ENCODE assay signal across 8 mouse cellular contexts in genomic region chr11:97187764-97188642, GRCm38 (mm10). TPM values are rescaled to one million over a fixed set of nuclear protein-coding genes. Genes with fewer than 3 reads are reported as not detected.
DNase-seq lines count a peak whose midpoint lies in the region; ATAC-seq and TF ChIP-seq lines count a peak whose summit lies in the region.

Kpnb1 (minus strand) TSS chr11:97187881.

- peaks cover 42% of the 10 kb centered on the region for H3K4me1 ChIP-seq in hindbrain, embryonic 13.5 days (replicated peaks)

- peak within 1 kb of the TSS; percentile 97 for H3K27ac ChIP-seq in hindbrain, embryonic 13.5 days

- peak; percentile 88 for DNase-seq in Patski (ENCODE audit: low read depth, low spot score)
- DNase-seq in cerebellum, postnatal 14 days, result peak; percentile 98 to 99
- DNase-seq in frontal cortex, postnatal 14 days (ENCODE audit: low spot score in 2 of 2), result peak; percentile 98 to 99
- DNase-seq in layer of hippocampus, postnatal 25 days (ENCODE audit: extremely low spot score in 1 of 2, low spot score in 1 of 2), result peak; percentile 86 to 95
- DNase-seq in lung, postnatal 25 days (ENCODE audit: low spot score), result peak; percentile 99
- peak; percentile 99 for DNase-seq in retina, embryonic 14.5 days (ENCODE audit: low spot score)
- DNase-seq in thymus, postnatal 4 days, result peak; percentile 96

- under 1% methylated on average over 91 of the region's 101 CpGs for WGBS in hindbrain, embryonic 13.5 days

- CTCF ChIA-PET in Patski (lab: Charles Lee), result no interaction called here

- no peaks in the 10 kb centered on the region for H3K9me3 ChIP-seq in hindbrain, embryonic 13.5 days

- TF ChIP-seq CTCF in Patski (IDR thresholded peaks at IDR 0.05), result no peak

- H3K36me3 ChIP-seq in hindbrain, embryonic 13.5 days, result peaks cover 27% of the 10 kb centered on the region

- POLR2A ChIA-PET in Patski (lab: Charles Lee), result interaction anchor here (0.6 to 1.5 kb wide), 3 partner anchors 14 to 122 kb away, joined by 3 to 6 read pairs (median 3); no protein-coding TSS in a partner anchor

- peak within 1 kb of the TSS; percentile 90 for H3K9ac ChIP-seq in hindbrain, embryonic 13.5 days

- peak; percentile 89 for ATAC-seq in Patski
- ATAC-seq in hindbrain, embryonic 13.5 days (ENCODE audit: low FRiP score), result peak; percentile 97

- H3K4me2 ChIP-seq in hindbrain, embryonic 13.5 days, result peak within 1 kb of the TSS; percentile 84

- in situ Hi-C loops in Patski (cut with MboI; ENCODE audit: low pct_unique_long_range_greater_than_20kb), result no loop called here

- H3K4me3 ChIP-seq in hindbrain, embryonic 13.5 days, result peak within 1 kb of the TSS; percentile 88

- H3K27me3 ChIP-seq in Patski, result no peaks in the 10 kb centered on the region
- H3K27me3 ChIP-seq in hindbrain, embryonic 13.5 days, result no peaks in the 10 kb centered on the region

RNA-seq across cellular contexts. Expression of gene Kpnb1, which starts in this region (rescaled TPM):
- 187 TPM for polyA plus RNA-seq in Patski (2021)
- 36.7 and 39.7 TPM in 2 replicates for polyA plus RNA-seq in hindbrain, embryonic 13.5 days (2015; fragmentation: Nextera tagmentation; extraction: Ambion mirVana)
- total RNA-seq in layer of hippocampus, postnatal 25 days (2021), result 100 to 1,000 TPM; 123 to 130 TPM

Comparison
In these comparisons a context has a peak if more than half of its experiments do, and no peak if none do; other contexts are left out.
1. Peak in every context shown above with its lines: DNase-seq, ATAC-seq, H3K4me3 ChIP-seq and H3K27ac ChIP-seq.